Mouse (Mus musculus): ENCODE results near the gene Rsph6a. TPM values are rescaled to one million over a fixed set of nuclear protein-coding genes. Genes with fewer than 3 reads are reported as not detected.

Gene Rsph6a
- polyA plus RNA-seq, 1 experiment from 2014 or later, result not detected

- peaks cover 4% of the 10 kb centered on the region; the same call in 1 of the 2 replicates for H3K27me3 ChIP-seq
- H3K27ac ChIP-seq, result peak overlapping the region; percentile 99
- no peak for ATAC-seq (ENCODE audit: insufficient number of reproducible peaks, low FRiP score, low TSS enrichment, low read depth)
- H3K36me3 ChIP-seq, result peaks cover 32% of the 10 kb centered on the region
- no peaks in the 10 kb centered on the region for H3K9me3 ChIP-seq
- H3K4me3 ChIP-seq, result peak overlapping the region; percentile 86
- H3K4me2 ChIP-seq, result peak overlapping the region; percentile 88
- peak overlapping the region; percentile 78 for H3K9ac ChIP-seq
- under 1% methylated on average over 83 of the region's 87 CpGs for WGBS
- peaks cover 54% of the 10 kb centered on the region for H3K4me1 ChIP-seq
These were observed 40.6 kb downstream of the Rsph6a start for GRCm38 (mm10) chr7:19094826-19095750.

- Histone ChIP-seq H3K9ac (peak overlapping the region; percentile 78), H3K4me2 (peak overlapping the region; percentile 88), H3K27ac (peak overlapping the region; percentile 99), H3K4me3 (peak overlapping the region; percentile 86), H3K4me1 (peaks cover 54% of the 10 kb centered on the region), H3K36me3 (peaks cover 25% of the 10 kb centered on the region), H3K27me3 (peaks cover 1% of the 10 kb centered on the region; the same call in 1 of the 2 replicates), H3K9me3 (no peaks in the 10 kb centered on the region)
- 1% methylated on average over 19 of the region's 19 CpGs for WGBS
- peak; percentile 6; the same call in 1 of the 2 replicates for ATAC-seq (ENCODE audit: insufficient number of reproducible peaks, low FRiP score, low TSS enrichment, low read depth)
These were observed 41.2 kb downstream of the Rsph6a start for GRCm38 (mm10) chr7:19095751-19096110.

- H3K27ac ChIP-seq, result peak overlapping the region; percentile 99
- peak overlapping the region; percentile 86 for H3K4me3 ChIP-seq
- peak overlapping the region; percentile 88 for H3K4me2 ChIP-seq
- ATAC-seq (ENCODE audit: insufficient number of reproducible peaks, low FRiP score, low TSS enrichment, low read depth), result no peak
- H3K4me1 ChIP-seq, result peaks cover 52% of the 10 kb centered on the region
- peak overlapping the region; percentile 78 for H3K9ac ChIP-seq
- whole genome bisulfite sequencing, result 45% methylated on average over 5 of the region's 5 CpGs
- H3K27me3 ChIP-seq, result no peaks in the 10 kb centered on the region
- H3K36me3 ChIP-seq, result peaks cover 20% of the 10 kb centered on the region; the same call in 1 of the 2 replicates
- H3K9me3 ChIP-seq, result no peaks in the 10 kb centered on the region
These were observed 42.0 kb downstream of the Rsph6a start for GRCm38 (mm10) chr7:19096421-19096976.

- no peak overlapping the region for H3K4me2 ChIP-seq
- ATAC-seq (ENCODE audit: insufficient number of reproducible peaks, low FRiP score, low TSS enrichment, low read depth), result no peak
- no peak overlapping the region; the same call in 1 of the 2 replicates for H3K27ac ChIP-seq
- WGBS, result 60% methylated on average over 2 of the region's 2 CpGs
- H3K9ac ChIP-seq, result no peak overlapping the region
- no peaks in the 10 kb centered on the region for H3K27me3 ChIP-seq
- H3K9me3 ChIP-seq, result no peaks in the 10 kb centered on the region
- H3K4me3 ChIP-seq, result peak overlapping the region; percentile 86; the same call in 1 of the 2 replicates
- peaks cover 20% of the 10 kb centered on the region; the same call in 1 of the 2 replicates for H3K36me3 ChIP-seq
- peaks cover 45% of the 10 kb centered on the region for H3K4me1 ChIP-seq
These were observed 42.7 kb downstream of the Rsph6a start for GRCm38 (mm10) chr7:19097217-19097616.

GRCm38 (mm10) chr7:19097863-19098262, 43.4 kb downstream of the Rsph6a start:
- Histone ChIP-seq H3K4me1 (peaks cover 39% of the 10 kb centered on the region), H3K27me3 (no peaks in the 10 kb centered on the region), H3K4me2 (no peak overlapping the region), H3K9ac (no peak overlapping the region), H3K4me3 (no peak overlapping the region), H3K36me3 (peaks cover 21% of the 10 kb centered on the region; the same call in 1 of the 2 replicates), H3K9me3 (no peaks in the 10 kb centered on the region), H3K27ac (no peak overlapping the region)
- no peak for ATAC-seq (ENCODE audit: insufficient number of reproducible peaks, low FRiP score, low TSS enrichment, low read depth)

- Histone ChIP-seq H3K9ac (no peak overlapping the region), H3K27me3 (no peaks in the 10 kb centered on the region), H3K4me3 (no peak overlapping the region), H3K27ac (no peak overlapping the region), H3K9me3 (no peaks in the 10 kb centered on the region), H3K4me2 (no peak overlapping the region), H3K36me3 (peaks cover 25% of the 10 kb centered on the region; the same call in 1 of the 2 replicates), H3K4me1 (peaks cover 31% of the 10 kb centered on the region)
- ATAC-seq (ENCODE audit: insufficient number of reproducible peaks, low FRiP score, low TSS enrichment, low read depth), result no peak
- WGBS, result 72% methylated on average over 7 of the region's 7 CpGs
These were observed 44.3 kb downstream of the Rsph6a start for GRCm38 (mm10) chr7:19098811-19099210.

GRCm38 (mm10) chr7:19100290-19100689, 45.8 kb downstream of the Rsph6a start:
- Histone ChIP-seq H3K4me3 (no peak overlapping the region), H3K4me2 (no peak overlapping the region), H3K27me3 (no peaks in the 10 kb centered on the region), H3K9me3 (no peaks in the 10 kb centered on the region), H3K4me1 (peaks cover 27% of the 10 kb centered on the region), H3K36me3 (peaks cover 25% of the 10 kb centered on the region; the same call in 1 of the 2 replicates), H3K9ac (no peak overlapping the region), H3K27ac (no peak overlapping the region)
- no peak for ATAC-seq (ENCODE audit: insufficient number of reproducible peaks, low FRiP score, low TSS enrichment, low read depth)
- WGBS, result 84% methylated on average over 1 of the region's 1 CpGs

GRCm38 (mm10) chr7:19103741-19104140, 49.3 kb downstream of the Rsph6a start:
- Histone ChIP-seq H3K9me3 (no peaks in the 10 kb centered on the region), H3K4me1 (no peaks in the 10 kb centered on the region), H3K36me3 (0 out of 2 replicates have a peak, but pooled peaks cover 8% of the 10 kb centered on the region), H3K27ac (no peak overlapping the region), H3K9ac (no peak overlapping the region), H3K4me3 (no peak overlapping the region), H3K4me2 (no peak overlapping the region), H3K27me3 (no peaks in the 10 kb centered on the region)
- ATAC-seq (ENCODE audit: insufficient number of reproducible peaks, low FRiP score, low TSS enrichment, low read depth), result no peak

GRCm38 (mm10) chr7:19104486-19104885, 50.0 kb downstream of the Rsph6a start:
- H3K36me3 ChIP-seq, result 0 out of 2 replicates have a peak, but pooled peaks cover 8% of the 10 kb centered on the region
- H3K9ac ChIP-seq, result no peak overlapping the region
- no peak for ATAC-seq (ENCODE audit: insufficient number of reproducible peaks, low FRiP score, low TSS enrichment, low read depth)
- no peaks in the 10 kb centered on the region for H3K4me1 ChIP-seq
- H3K27ac ChIP-seq, result no peak overlapping the region
- 80% methylated on average over 2 of the region's 2 CpGs for WGBS
- H3K9me3 ChIP-seq, result no peaks in the 10 kb centered on the region
- no peak overlapping the region for H3K4me2 ChIP-seq
- H3K27me3 ChIP-seq, result no peaks in the 10 kb centered on the region
- no peak overlapping the region for H3K4me3 ChIP-seq

GRCm38 (mm10) chr7:19107436-19107835, 52.9 kb downstream of the Rsph6a start:
- Histone ChIP-seq H3K4me2 (no peak overlapping the region), H3K4me1 (no peaks in the 10 kb centered on the region), H3K9ac (no peak overlapping the region), H3K36me3 (0 out of 2 replicates have a peak, but pooled peaks cover 5% of the 10 kb centered on the region), H3K4me3 (no peak overlapping the region), H3K27me3 (no peaks in the 10 kb centered on the region), H3K9me3 (no peaks in the 10 kb centered on the region), H3K27ac (no peak overlapping the region)
- WGBS, result 62% methylated on average over 3 of the region's 3 CpGs
- no peak for ATAC-seq (ENCODE audit: insufficient number of reproducible peaks, low FRiP score, low TSS enrichment, low read depth)

GRCm38 (mm10) chr7:19109565-19109964, 55.1 kb downstream of the Rsph6a start:
- Histone ChIP-seq H3K27me3 (no peaks in the 10 kb centered on the region), H3K9me3 (no peaks in the 10 kb centered on the region), H3K27ac (no peak overlapping the region), H3K9ac (no peak overlapping the region), H3K4me3 (no peak overlapping the region), H3K36me3 (no peaks in the 10 kb centered on the region), H3K4me1 (no peaks in the 10 kb centered on the region), H3K4me2 (no peak overlapping the region)
- WGBS, result 85% methylated on average over 1 of the region's 1 CpGs
- ATAC-seq (ENCODE audit: insufficient number of reproducible peaks, low FRiP score, low TSS enrichment, low read depth), result no peak
